Mouse (Mus musculus): ENCODE measurements around the gene Acadl. TPM values are rescaled to one million over a fixed set of nuclear protein-coding genes. Genes with fewer than 3 reads are reported as not detected.

Acadl gene
- polyA plus RNA-seq, 1 experiment from 2014 or later = 217 TPM

DNA sequence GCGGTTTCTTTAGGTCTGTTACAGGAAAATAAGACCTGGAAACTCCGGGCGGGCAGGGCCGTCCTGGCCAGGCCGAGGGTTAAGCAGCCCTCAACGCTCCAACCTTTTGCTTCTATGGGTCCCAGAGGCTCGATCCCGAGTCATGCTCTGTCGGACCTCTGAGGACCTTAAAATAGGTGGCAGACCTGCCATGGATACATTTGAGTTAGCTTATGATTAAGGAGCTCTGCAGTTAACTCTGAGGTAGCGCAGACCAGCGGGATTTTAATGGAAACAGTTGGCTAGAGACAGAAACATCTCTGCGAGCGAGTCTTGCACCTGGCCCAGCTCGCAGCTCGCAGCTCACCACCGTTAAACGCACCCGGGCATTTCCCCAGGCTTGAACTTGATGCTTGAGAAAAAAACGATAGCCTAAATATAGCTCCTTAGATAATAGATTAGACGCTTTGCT, 45.2 kb downstream of the Acadl start:
- WGBS = under 1% methylated on average over 20 of the region's 20 CpGs
- Histone ChIP-seq H3K9me3 (ENCODE audit: low read length) (no peaks in the 10 kb centered on the region), H3K4me3 (ENCODE audit: low read depth, low read length) (peak overlapping the region; percentile 89), H3K36me3 (ENCODE audit: insufficient read depth, low read length) (no peaks in the 10 kb centered on the region), H3K27ac (ENCODE audit: low read length) (peak overlapping the region; percentile 96), H3K4me2 (replicated peaks; ENCODE audit: low read depth, low read length) (peak overlapping the region; percentile 77), H3K9ac (replicated peaks; ENCODE audit: low read depth) (peak overlapping the region; percentile 62), H3K4me1 (ENCODE audit: insufficient read depth, low read depth, low read length) (peaks cover 7% of the 10 kb centered on the region; the same call in 1 of the 2 replicates), H3K27me3 (replicated peaks; ENCODE audit: insufficient read depth, low read length) (no peaks in the 10 kb centered on the region)
- no peak for TF ChIP-seq CTCF (IDR thresholded peaks at IDR 0.05)
- no peak for TF ChIP-seq EP300 (IDR thresholded peaks at IDR 0.05)
- ATAC-seq (peak; percentile 18), DNase-seq (ENCODE audit: low spot score) (peak; percentile 22)

DNA sequence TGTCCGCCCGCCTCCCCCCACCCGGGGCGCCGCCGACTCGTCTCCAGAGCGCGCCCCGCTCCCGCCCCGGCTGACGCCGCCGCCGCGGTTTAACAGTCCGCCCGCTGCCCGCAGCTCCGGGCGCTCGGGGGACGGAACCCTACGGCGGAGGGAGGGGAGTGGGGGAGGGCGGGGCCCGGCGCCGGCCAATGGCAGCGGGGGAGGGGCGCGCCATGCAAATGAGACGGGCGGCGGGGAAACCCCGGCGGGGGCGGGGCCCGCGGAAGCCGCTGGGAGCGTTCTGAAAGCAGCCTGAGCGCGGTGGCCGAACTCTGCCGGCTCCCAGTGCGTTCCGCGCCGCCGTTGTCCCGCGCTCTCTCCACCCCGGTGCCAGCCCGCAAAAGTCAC, 45.6 kb downstream of the Acadl start, which contains the start of gene Kansl1l:
Kansl1l (minus strand) TSS at position 110 of the 387 bp plus-strand sequence.
- Histone ChIP-seq H3K9me3 (ENCODE audit: low read length) (no peaks in the 10 kb centered on the region), H3K4me1 (ENCODE audit: insufficient read depth, low read depth, low read length) (peaks cover 7% of the 10 kb centered on the region; the same call in 1 of the 2 replicates), H3K9ac (replicated peaks; ENCODE audit: low read depth) (peak within 1 kb of the TSS; percentile 80), H3K27me3 (replicated peaks; ENCODE audit: insufficient read depth, low read length) (no peaks in the 10 kb centered on the region), H3K4me2 (replicated peaks; ENCODE audit: low read depth, low read length) (peak within 1 kb of the TSS; percentile 77), H3K36me3 (ENCODE audit: insufficient read depth, low read length) (no peaks in the 10 kb centered on the region), H3K27ac (ENCODE audit: low read length) (peak within 1 kb of the TSS; percentile 96), H3K4me3 (ENCODE audit: low read depth, low read length) (peak within 1 kb of the TSS; percentile 89)
- WGBS = 2% methylated on average over 22 of the region's 56 CpGs
- ATAC-seq (peak; percentile 91), DNase-seq (ENCODE audit: low spot score) (peak; percentile 97)
- TF ChIP-seq CTCF (IDR thresholded peaks at IDR 0.05) (no peak), EP300 (IDR thresholded peaks at IDR 0.05) (no peak)

DNA sequence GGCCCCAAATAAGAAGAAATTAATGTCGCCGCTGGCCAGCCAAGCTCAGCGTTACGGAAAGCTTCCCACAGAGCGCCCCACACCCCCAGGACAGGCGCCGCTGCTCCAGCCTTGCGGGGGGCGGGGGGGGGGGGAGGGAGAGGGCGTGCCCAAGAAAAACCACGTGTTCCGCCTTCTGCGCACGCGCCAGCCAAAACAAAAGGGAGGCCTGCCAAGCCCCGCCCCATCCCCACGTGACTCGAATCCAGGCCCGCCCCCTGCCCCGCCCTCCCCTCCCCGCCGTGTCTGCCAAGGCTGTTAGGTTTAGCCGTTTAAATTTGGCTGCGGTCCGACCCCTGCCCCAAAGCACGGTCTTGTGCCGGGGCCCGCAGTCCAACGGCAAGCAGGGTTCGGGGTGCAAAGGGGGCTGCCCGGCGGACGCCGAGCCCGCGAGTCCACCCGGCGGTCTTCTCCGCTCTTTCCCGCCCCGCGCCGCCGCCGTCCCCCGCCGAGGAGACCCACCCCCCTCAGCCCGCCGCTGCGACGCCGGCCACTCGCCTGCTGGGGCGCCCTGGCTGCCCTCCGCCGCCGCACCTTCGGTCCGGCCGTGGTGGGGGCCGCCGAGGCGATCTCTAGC, 46.1 kb downstream of the Acadl start:
- Histone ChIP-seq H3K4me2 (replicated peaks; ENCODE audit: low read depth, low read length) (peak overlapping the region; percentile 77), H3K36me3 (ENCODE audit: insufficient read depth, low read length) (no peaks in the 10 kb centered on the region), H3K4me3 (ENCODE audit: low read depth, low read length) (peak overlapping the region; percentile 89), H3K9ac (replicated peaks; ENCODE audit: low read depth) (peak overlapping the region; percentile 80), H3K27me3 (replicated peaks; ENCODE audit: insufficient read depth, low read length) (no peaks in the 10 kb centered on the region), H3K9me3 (ENCODE audit: low read length) (no peaks in the 10 kb centered on the region), H3K4me1 (ENCODE audit: insufficient read depth, low read depth, low read length) (peaks cover 7% of the 10 kb centered on the region; the same call in 1 of the 2 replicates), H3K27ac (ENCODE audit: low read length) (peak overlapping the region; percentile 96)
- TF ChIP-seq EP300 (IDR thresholded peaks at IDR 0.05) = no peak
- peak; percentile 36; the same call in 1 of the 2 replicates for TF ChIP-seq CTCF (IDR thresholded peaks at IDR 0.05)
- DNase-seq (ENCODE audit: low spot score) (peak; percentile 85), ATAC-seq (peak; percentile 79)
- WGBS = under 1% methylated on average over 28 of the region's 63 CpGs

DNA sequence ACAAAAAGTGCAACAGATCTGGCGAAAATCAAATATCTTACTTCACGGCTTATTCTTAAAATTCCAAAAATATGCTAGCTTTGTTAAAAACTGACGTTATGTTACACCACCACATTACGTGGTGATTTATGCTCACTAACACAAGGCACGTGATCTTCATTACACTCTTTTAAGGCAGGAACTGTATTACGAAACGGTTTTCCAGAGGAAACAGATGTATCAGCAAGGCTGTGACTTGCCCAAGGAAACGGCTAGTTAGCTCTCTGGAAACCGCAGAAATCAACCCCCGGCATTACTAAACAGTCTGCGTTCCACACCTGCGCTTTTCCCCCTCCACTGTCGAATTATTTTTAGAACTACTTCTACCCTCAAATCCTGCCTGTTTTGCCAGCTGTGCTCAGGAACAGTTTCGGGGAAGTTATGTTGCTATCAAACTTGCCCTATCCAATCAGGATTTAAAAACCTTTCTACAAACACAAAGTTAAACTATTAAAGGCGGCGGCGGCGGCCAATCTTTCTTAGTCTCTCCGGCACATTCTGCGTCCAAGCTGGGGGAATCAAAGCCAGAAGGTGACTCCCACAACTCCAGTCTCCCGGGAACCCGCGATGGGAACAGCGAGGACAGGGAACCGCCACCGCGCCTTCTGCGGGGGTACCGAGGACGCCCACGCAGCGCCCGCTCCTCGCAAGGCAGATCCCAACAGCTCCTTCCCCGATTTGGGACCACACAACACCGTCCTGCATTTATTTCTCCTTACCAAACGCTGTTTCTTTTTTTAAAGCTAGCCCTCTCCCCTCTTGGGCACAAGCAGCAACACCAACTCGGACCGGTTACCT, 46.9 kb downstream of the Acadl start:
- peak; percentile 95 for DNase-seq (ENCODE audit: low spot score)
- ATAC-seq = peak; percentile 20

DNA sequence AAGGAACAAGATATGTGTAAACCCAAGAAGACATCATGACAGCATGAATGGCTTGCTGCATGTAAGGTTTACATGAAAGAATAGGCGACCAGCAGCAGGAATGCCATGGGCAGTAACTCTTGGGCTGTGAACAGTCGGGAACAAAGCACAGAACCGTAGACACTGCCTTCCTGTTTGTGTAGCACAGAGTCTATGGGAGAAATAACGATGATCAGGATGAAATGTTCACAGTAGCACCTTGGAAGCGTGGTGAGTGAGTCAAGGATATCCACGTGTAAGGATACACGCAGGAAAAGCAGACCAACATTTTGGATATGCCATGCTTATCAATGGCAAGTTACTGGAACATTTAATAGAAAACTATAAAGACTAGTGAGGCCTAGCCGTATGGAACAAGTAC, 48.3 kb downstream of the Acadl start:
- TF ChIP-seq CTCF (IDR thresholded peaks at IDR 0.05) (no peak), EP300 (IDR thresholded peaks at IDR 0.05) (no peak)
- DNase-seq (ENCODE audit: low spot score) (peak; percentile 20), ATAC-seq (no peak)
- Histone ChIP-seq H3K9me3 (ENCODE audit: low read length) (no peaks in the 10 kb centered on the region), H3K4me3 (ENCODE audit: low read depth, low read length) (no peak overlapping the region), H3K27ac (ENCODE audit: low read length) (peak overlapping the region; percentile 51), H3K9ac (replicated peaks; ENCODE audit: low read depth) (no peak overlapping the region), H3K36me3 (ENCODE audit: insufficient read depth, low read length) (no peaks in the 10 kb centered on the region), H3K4me1 (ENCODE audit: insufficient read depth, low read depth, low read length) (peaks cover 7% of the 10 kb centered on the region; the same call in 1 of the 2 replicates), H3K27me3 (replicated peaks; ENCODE audit: insufficient read depth, low read length) (no peaks in the 10 kb centered on the region), H3K4me2 (replicated peaks; ENCODE audit: low read depth, low read length) (peak overlapping the region; percentile 6; the same call in 1 of the 2 replicates)
- WGBS = 17% methylated on average over 8 of the region's 8 CpGs

More for the DNA sequence above, 46.9 kb downstream of the Acadl start:
- Histone ChIP-seq H3K27me3 (replicated peaks; ENCODE audit: insufficient read depth, low read length) (no peaks in the 10 kb centered on the region), H3K9me3 (ENCODE audit: low read length) (no peaks in the 10 kb centered on the region), H3K36me3 (ENCODE audit: insufficient read depth, low read length) (no peaks in the 10 kb centered on the region), H3K4me3 (ENCODE audit: low read depth, low read length) (peak overlapping the region; percentile 89), H3K27ac (ENCODE audit: low read length) (peak overlapping the region; percentile 96), H3K9ac (replicated peaks; ENCODE audit: low read depth) (peak overlapping the region; percentile 58), H3K4me1 (ENCODE audit: insufficient read depth, low read depth, low read length) (peaks cover 7% of the 10 kb centered on the region; the same call in 1 of the 2 replicates), H3K4me2 (replicated peaks; ENCODE audit: low read depth, low read length) (peak overlapping the region; percentile 77)
- TF ChIP-seq EP300 (IDR thresholded peaks at IDR 0.05) (peak; percentile 46), CTCF (IDR thresholded peaks at IDR 0.05) (no peak)
- WGBS = under 1% methylated on average over 39 of the region's 39 CpGs

DNA sequence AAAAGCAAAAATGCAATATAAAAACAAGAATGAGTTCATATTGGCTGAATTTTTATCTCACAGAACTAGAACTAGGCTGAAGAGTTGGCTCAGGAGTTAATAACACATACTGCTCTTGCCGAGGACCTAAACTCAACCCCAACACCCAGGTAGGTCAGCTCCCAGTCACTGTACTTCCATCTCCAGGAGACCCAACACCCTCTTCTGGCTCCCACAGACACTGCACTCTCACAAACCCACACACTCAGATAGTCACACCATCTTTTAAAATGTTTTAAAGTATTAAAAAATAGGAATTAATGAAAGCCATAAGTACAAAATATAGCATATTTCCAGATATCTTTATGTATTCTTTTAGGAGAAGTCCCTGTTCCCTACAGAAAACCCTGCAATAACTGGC, 49.9 kb downstream of the Acadl start:
- WGBS = 29% methylated on average over 1 of the region's 1 CpGs
- ATAC-seq = no peak
- no peak overlapping the region for H3K4me2 ChIP-seq (replicated peaks; ENCODE audit: low read depth, low read length)
- no peaks in the 10 kb centered on the region for H3K36me3 ChIP-seq (ENCODE audit: insufficient read depth, low read length)
- no peak for TF ChIP-seq EP300 (IDR thresholded peaks at IDR 0.05)
- peak; percentile 34; the same call in 1 of the 2 replicates for TF ChIP-seq CTCF (IDR thresholded peaks at IDR 0.05)
- H3K9ac ChIP-seq (replicated peaks; ENCODE audit: low read depth) = no peak overlapping the region
- DNase-seq (ENCODE audit: low spot score) = no peak
- H3K27me3 ChIP-seq (replicated peaks; ENCODE audit: insufficient read depth, low read length) = no peaks in the 10 kb centered on the region
- H3K4me1 ChIP-seq (ENCODE audit: insufficient read depth, low read depth, low read length) = peaks cover 7% of the 10 kb centered on the region; the same call in 1 of the 2 replicates
- no peak overlapping the region for H3K27ac ChIP-seq (ENCODE audit: low read length)
- H3K9me3 ChIP-seq (ENCODE audit: low read length) = no peaks in the 10 kb centered on the region
- H3K4me3 ChIP-seq (ENCODE audit: low read depth, low read length) = no peak overlapping the region

Measured in lung, postnatal 0 days (tissue).